Mouse (Mus musculus) stomach, embryonic 15.5 days (tissue): ENCODE data around the gene Rarres2. TPM values are rescaled to one million over a fixed set of nuclear protein-coding genes. Genes with fewer than 3 reads are reported as not detected.

ENCODE experiments used
- ATAC-seq: fragments of 200-750 bp; cut with Nextera tagmentation; 2 replicates; pipeline ENCODE4 v1.8.0; 2017; ENCODE audit warnings: low read depth, moderate number of reproducible peaks, moderate TSS enrichment; ENCODE audit not compliant: insufficient read depth, low FRiP score
- H3K27ac ChIP-seq: fragments of 300-500 bp; sonication (generic); 2 replicates; pipeline ENCODE4 v1.5.1; 2015; ENCODE audit warnings: mild to moderate bottlenecking, inconsistent platforms
- H3K27me3 ChIP-seq: fragments of 300-500 bp; sonication (generic); replicated peaks from 2 replicates; pipeline ENCODE4 v1.6.1; 2015; ENCODE audit warnings: inconsistent platforms
- H3K36me3 ChIP-seq: fragments of 300-500 bp; sonication (generic); 2 replicates; pipeline ENCODE4 v1.6.1; 2015; ENCODE audit warnings: inconsistent platforms
- H3K4me1 ChIP-seq: fragments of 300-500 bp; sonication (generic); 2 replicates; pipeline ENCODE4 v1.6.1; 2015; ENCODE audit warnings: inconsistent platforms
- H3K4me2 ChIP-seq: fragments of 300-500 bp; sonication (generic); 2 replicates; pipeline ENCODE4 v1.6.1; 2015; ENCODE audit warnings: mild to moderate bottlenecking, inconsistent platforms
- H3K4me3 ChIP-seq: fragments of 300-500 bp; sonication (generic); replicated peaks from 2 replicates; pipeline ENCODE4 v1.5.1; 2015; ENCODE audit warnings: inconsistent platforms
- H3K9ac ChIP-seq: fragments of 300-500 bp; sonication (generic); 2 replicates; pipeline ENCODE4 v1.6.1; 2015; ENCODE audit warnings: inconsistent platforms
- H3K9me3 ChIP-seq: fragments of 300-500 bp; sonication (generic); 2 replicates; pipeline ENCODE4 v1.6.1; 2016; ENCODE audit warnings: inconsistent platforms
- WGBS: fragments of 180-500 bp; shearing (Covaris S2); methylation state at CpG from one replicate; pipeline ENCODE4 v1.1.7; 2015; 5-methylcytosine and 5-hydroxymethylcytosine counted together
- polyA plus RNA-seq: library from polyadenylated mRNA; unstranded; fragments of >200 nt; fragmentation: Nextera tagmentation; extraction: Ambion mirVana; gene quantifications from 2 replicates; pipeline ENCODE4 v1.2.1, GENCODE M21; 2015

Gene Rarres2
- polyA plus RNA-seq, 1 experiment from 2014 or later = 83.2 TPM

DNA sequence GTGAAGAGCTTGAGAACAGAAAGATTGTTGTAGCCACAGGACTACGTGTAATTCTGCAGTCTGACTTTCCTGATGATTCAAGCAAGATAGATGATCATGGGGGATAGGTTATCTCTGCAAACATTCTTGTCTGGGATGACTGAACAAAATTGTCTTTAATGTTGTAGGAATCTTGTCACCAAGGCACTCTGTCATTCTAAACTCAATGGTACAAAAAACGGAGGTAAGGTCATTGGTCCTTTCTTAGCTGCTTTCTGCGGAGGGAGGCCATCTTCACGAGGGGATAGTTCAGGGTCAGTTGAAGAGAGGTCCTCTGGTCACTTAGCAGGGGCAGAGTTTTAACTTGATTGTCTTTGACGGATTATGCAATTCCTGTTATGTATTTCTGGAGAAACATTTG is 6.1 kb upstream of the Rarres2 start:
- Histone ChIP-seq H3K9me3 (no peaks in the 10 kb centered on the region), H3K4me3 (no peak overlapping the region), H3K36me3 (no peaks in the 10 kb centered on the region), H3K4me2 (no peak overlapping the region), H3K4me1 (peaks cover 3% of the 10 kb centered on the region; the same call in 1 of the 2 replicates), H3K9ac (no peak overlapping the region), H3K27ac (peak overlapping the region; percentile 78), H3K27me3 (no peaks in the 10 kb centered on the region)
- ATAC-seq = no peak
- 29% methylated on average over 5 of the region's 5 CpGs for WGBS

GRCm38 (mm10) chr6:48573981-48574380 is 1.4 kb upstream of the Rarres2 start:
- 60% methylated on average over 3 of the region's 3 CpGs for WGBS
- H3K9ac ChIP-seq = no peak overlapping the region
- H3K27me3 ChIP-seq = no peaks in the 10 kb centered on the region
- no peaks in the 10 kb centered on the region for H3K9me3 ChIP-seq
- H3K36me3 ChIP-seq = no peaks in the 10 kb centered on the region
- no peak overlapping the region for H3K4me2 ChIP-seq
- no peak overlapping the region for H3K4me3 ChIP-seq
- no peak for ATAC-seq
- peak overlapping the region; percentile 54 for H3K27ac ChIP-seq
- peaks cover 9% of the 10 kb centered on the region for H3K4me1 ChIP-seq

GRCm38 (mm10) chr6:48573280-48573679 is 691 bp upstream of the Rarres2 start:
- no peak for ATAC-seq
- no peaks in the 10 kb centered on the region for H3K9me3 ChIP-seq

GRCm38 (mm10) chr6:48572014-48572413 is 575 bp downstream of the Rarres2 start:
- H3K9ac ChIP-seq = no peak overlapping the region
- H3K4me1 ChIP-seq = peaks cover 20% of the 10 kb centered on the region
- 86% methylated on average over 5 of the region's 5 CpGs for WGBS

More at GRCm38 (mm10) chr6:48573280-48573679, 691 bp upstream of the Rarres2 start:
- Histone ChIP-seq H3K9ac (no peak overlapping the region), H3K27me3 (no peaks in the 10 kb centered on the region), H3K4me2 (no peak overlapping the region), H3K36me3 (no peaks in the 10 kb centered on the region), H3K4me1 (peaks cover 15% of the 10 kb centered on the region), H3K4me3 (no peak overlapping the region), H3K27ac (peak overlapping the region; percentile 62)
- WGBS = 32% methylated on average over 10 of the region's 10 CpGs

DNA sequence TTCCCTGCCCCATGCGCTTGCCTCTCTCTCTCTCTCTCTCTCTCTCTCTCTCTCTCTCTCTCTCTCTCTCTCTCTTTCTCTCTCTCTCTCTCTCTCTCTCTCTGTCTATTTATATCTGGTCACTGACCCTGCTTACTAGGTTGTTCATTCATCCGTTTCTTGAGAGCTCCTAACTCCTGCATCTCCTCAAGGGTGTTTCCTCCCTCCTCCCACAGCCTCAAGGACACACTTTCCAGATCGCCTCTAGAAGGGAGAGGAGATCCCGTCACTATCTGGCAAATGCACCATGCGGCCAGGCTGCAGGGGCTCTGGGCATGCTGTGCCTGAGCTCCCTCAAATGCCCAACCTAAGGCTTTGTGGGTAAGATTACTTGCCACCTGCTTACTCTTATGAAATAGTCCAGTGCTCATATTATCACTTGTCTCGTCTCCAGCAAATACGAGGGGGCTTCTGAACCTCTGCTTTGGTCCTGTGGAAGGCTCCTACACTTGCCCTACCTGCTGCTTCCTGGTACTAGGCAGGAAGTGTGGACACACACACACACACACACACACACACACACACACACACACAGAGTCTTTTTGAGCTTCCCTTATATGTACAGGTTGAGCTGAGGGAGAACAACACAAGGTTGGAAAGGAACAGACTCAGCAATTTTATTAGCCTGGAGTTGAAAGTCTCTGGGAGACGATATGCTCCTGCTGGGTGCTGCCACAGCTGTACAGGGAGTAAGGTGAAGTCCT is 3.4 kb downstream of the Rarres2 start:
- no peak for ATAC-seq
- H3K27ac ChIP-seq = peak overlapping the region; percentile 67; the same call in 1 of the 2 replicates
- H3K4me3 ChIP-seq = no peak overlapping the region
- no peak overlapping the region for H3K9ac ChIP-seq
- peaks cover 27% of the 10 kb centered on the region for H3K4me1 ChIP-seq
- no peak overlapping the region; the same call in 1 of the 2 replicates for H3K4me2 ChIP-seq
- 59% methylated on average over 7 of the region's 8 CpGs for WGBS
- H3K27me3 ChIP-seq = no peaks in the 10 kb centered on the region
- no peaks in the 10 kb centered on the region for H3K36me3 ChIP-seq
- no peaks in the 10 kb centered on the region for H3K9me3 ChIP-seq

More at GRCm38 (mm10) chr6:48572014-48572413, 575 bp downstream of the Rarres2 start:
- Histone ChIP-seq H3K4me3 (peak overlapping the region; percentile 29), H3K27me3 (no peaks in the 10 kb centered on the region), H3K4me2 (peak overlapping the region; percentile 36), H3K9me3 (no peaks in the 10 kb centered on the region), H3K27ac (peak overlapping the region; percentile 76; the same call in 1 of the 2 replicates), H3K36me3 (no peaks in the 10 kb centered on the region)
- ATAC-seq = no peak; the same call in 1 of the 2 replicates

DNA sequence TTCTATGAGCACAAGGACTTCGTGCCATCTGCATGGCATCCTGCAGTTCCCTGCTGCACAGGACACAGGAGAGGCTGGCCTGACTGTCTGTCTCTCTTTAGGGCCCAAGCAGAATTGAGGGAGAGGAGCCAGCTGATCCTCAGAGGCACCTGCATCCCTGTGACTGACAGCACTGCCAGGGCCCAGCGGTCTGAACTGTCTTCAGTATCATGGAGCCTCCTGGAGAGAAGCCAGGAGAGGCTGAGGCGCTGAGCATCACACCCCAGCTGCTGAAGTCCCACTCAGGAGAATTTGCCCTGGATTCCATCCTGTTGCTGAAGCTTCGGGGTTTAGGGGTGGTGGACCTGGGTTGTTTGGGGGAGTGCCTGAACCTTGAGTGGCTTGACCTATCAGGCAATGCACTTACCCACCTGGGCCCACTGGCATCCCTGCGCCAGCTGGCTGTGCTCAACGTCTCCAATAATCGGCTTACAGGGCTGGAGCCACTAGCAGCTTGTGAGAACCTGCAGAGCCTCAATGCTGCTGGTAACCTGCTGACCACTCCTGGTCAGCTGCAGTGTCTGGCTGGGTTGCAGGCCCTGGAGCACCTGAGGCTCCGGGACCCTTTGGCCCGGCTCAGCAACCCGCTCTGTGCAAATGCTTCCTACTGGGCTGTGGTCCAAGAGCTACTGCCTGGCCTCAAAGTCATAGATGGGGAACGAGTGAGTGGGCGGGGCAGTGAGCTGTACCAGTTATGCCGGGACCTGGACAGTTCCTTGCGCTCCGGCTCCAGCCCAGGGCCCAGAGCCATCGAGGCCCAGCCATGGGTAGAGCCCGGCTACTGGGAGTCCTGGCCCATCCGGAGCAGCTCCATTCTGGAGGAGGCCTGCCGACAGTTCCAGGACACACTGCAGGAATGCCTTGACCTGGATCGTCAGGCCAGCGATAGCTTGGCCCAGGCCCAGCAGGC is 4.3 kb downstream of the Rarres2 start:
- Histone ChIP-seq H3K27me3 (no peaks in the 10 kb centered on the region), H3K4me2 (peak overlapping the region; percentile 17; the same call in 1 of the 2 replicates), H3K36me3 (no peaks in the 10 kb centered on the region), H3K27ac (peak overlapping the region; percentile 67), H3K9me3 (no peaks in the 10 kb centered on the region), H3K9ac (no peak overlapping the region), H3K4me3 (no peak overlapping the region), H3K4me1 (peaks cover 26% of the 10 kb centered on the region)
- no peak for ATAC-seq
- 53% methylated on average over 21 of the region's 21 CpGs for WGBS

DNA sequence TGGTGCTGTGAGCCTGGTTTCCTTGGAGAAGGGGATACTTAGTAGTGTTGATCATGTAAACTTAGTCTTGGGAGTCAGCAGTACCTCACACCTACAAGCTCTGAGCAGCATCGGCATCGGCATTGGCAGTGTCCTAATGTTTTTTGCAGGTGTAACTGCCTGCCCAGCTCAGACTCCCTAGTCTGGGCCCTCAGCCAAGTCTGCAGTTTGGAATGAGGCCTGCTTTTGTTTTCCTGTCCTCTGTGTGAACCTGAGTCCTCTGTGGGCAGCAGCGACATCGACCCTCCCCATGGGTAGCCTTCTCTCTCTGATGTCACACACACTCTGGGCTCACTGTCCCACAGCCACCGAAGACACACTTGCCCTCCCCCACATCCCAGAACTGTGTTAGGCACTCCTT is 6.3 kb downstream of the Rarres2 start:
- Histone ChIP-seq H3K36me3 (no peaks in the 10 kb centered on the region), H3K27ac (no peak overlapping the region; the same call in 1 of the 2 replicates), H3K27me3 (no peaks in the 10 kb centered on the region), H3K9ac (no peak overlapping the region), H3K9me3 (no peaks in the 10 kb centered on the region), H3K4me1 (peaks cover 18% of the 10 kb centered on the region), H3K4me2 (no peak overlapping the region), H3K4me3 (no peak overlapping the region)
- ATAC-seq = 0 out of 2 replicates have a peak, but pooled peaks have one; percentile 48
- 43% methylated on average over 5 of the region's 5 CpGs for WGBS

- no peak overlapping the region for H3K9ac ChIP-seq
- 71% methylated on average over 4 of the region's 4 CpGs for whole genome bisulfite sequencing
- H3K27ac ChIP-seq = no peak overlapping the region
- no peak overlapping the region for H3K4me2 ChIP-seq
- peaks cover 18% of the 10 kb centered on the region for H3K4me1 ChIP-seq
- no peaks in the 10 kb centered on the region for H3K9me3 ChIP-seq
- ATAC-seq = no peak
- H3K4me3 ChIP-seq = no peak overlapping the region
- H3K36me3 ChIP-seq = no peaks in the 10 kb centered on the region
- H3K27me3 ChIP-seq = no peaks in the 10 kb centered on the region
Measured at GRCm38 (mm10) chr6:48565693-48566310, 6.8 kb downstream of the Rarres2 start.

GRCm38 (mm10) chr6:48555956-48556355 is 16.6 kb downstream of the Rarres2 start:
- Histone ChIP-seq H3K27ac (peak overlapping the region; percentile 97), H3K4me1 (0 out of 2 replicates have a peak, but pooled peaks cover 4% of the 10 kb centered on the region), H3K4me2 (no peak overlapping the region)

DNA sequence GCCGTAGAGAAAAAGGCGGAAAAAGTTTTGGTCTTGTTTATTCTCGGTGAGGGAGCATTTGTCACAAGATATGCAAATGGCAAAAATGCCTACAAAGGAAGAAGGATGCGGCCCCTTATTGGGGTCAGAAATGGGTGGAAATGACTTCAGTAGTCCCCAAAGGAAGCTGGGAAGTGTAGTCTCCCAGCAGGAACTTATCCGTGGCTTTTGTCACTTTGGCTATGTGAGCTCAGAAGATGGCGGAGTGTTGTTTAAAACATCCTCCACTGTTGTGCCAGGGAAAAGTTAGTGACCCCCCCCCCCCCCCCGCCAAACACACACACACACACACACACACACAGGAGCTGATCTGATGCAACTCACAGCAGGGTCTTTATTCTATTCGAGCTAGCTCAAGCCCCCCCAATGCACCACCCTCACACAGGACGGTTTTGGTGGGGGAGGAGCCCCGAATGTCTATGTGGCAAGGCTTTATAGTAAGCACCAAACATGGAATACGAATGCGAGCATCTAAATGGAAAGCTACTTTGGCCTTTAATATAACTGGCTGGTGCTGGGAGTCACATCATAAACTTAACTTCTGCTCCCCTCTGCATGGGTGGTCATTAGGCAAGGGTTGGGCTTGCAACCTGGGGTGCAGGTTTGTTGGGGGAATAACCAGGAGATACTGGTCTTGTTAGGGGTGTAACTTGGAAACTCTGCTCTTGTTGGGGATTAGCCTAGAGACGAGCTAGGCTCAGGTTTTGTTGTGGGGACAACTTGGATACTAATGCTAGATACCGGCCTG is 17.3 kb downstream of the Rarres2 start:
- Histone ChIP-seq H3K4me2 (peak overlapping the region; percentile 79), H3K27ac (peak overlapping the region; percentile 97), H3K27me3 (no peaks in the 10 kb centered on the region), H3K9ac (peak overlapping the region; percentile 39; the same call in 1 of the 2 replicates), H3K9me3 (no peaks in the 10 kb centered on the region), H3K36me3 (no peaks in the 10 kb centered on the region), H3K4me3 (peak overlapping the region; percentile 56), H3K4me1 (0 out of 2 replicates have a peak, but pooled peaks cover 4% of the 10 kb centered on the region)
- peak; percentile 71 for ATAC-seq
- WGBS = 30% methylated on average over 13 of the region's 14 CpGs

More at GRCm38 (mm10) chr6:48555956-48556355, 16.6 kb downstream of the Rarres2 start:
- ATAC-seq = no peak
- H3K4me3 ChIP-seq = no peak overlapping the region
- 85% methylated on average over 3 of the region's 3 CpGs for WGBS
- no peaks in the 10 kb centered on the region for H3K9me3 ChIP-seq
- no peaks in the 10 kb centered on the region for H3K27me3 ChIP-seq
- H3K9ac ChIP-seq = no peak overlapping the region
- H3K36me3 ChIP-seq = no peaks in the 10 kb centered on the region
